Mouse (Mus musculus) testis, postnatal 14 days (tissue): ENCODE measurements at regions not wholly inside any gene's neighbourhood (a gene's known extent, or its start where the extent isn't known, plus 50 kb on each side); places are given as distances from the start of the nearest gene placed in this dataset.
A peak's percentile ranks its signal among the peaks of the same experiment; 100 is the strongest.
"Not testable (repeated sequence)": the region's sequence is repeated elsewhere in the genome, so short reads cannot be mapped to it uniquely, and the experiment has no call there.

ENCODE experiments used
- DNase-seq: peaks from one replicate; pipeline ENCODE4 v3.0.0; 2021; ENCODE audit warnings: low spot score

GRCm38 (mm10) chr12:77854281-77855075 lies 339.6 kb upstream of the Gm6657 start:
- DNase-seq: peak; percentile 9

GRCm38 (mm10) chr12:77855796-77856195 lies 338.2 kb upstream of the Gm6657 start:
- no peak for DNase-seq

GRCm38 (mm10) chr12:77857281-77857680 lies 336.8 kb upstream of the Gm6657 start:
- peak; percentile 16 for DNase-seq

GRCm38 (mm10) chr12:77860769-77861557 lies 333.1 kb upstream of the Gm6657 start:
- no peak for DNase-seq

GRCm38 (mm10) chr12:77867947-77868495 lies 326.0 kb upstream of the Gm6657 start:
- no peak for DNase-seq

- DNase-seq: no peak
These were observed 324.7 kb upstream of the Gm6657 start for GRCm38 (mm10) chr12:77869296-77869695.

GRCm38 (mm10) chr12:77887335-77887734 lies 306.7 kb upstream of the Gm6657 start:
- no peak for DNase-seq

- DNase-seq: no peak
These were observed 302.6 kb upstream of the Gm6657 start for GRCm38 (mm10) chr12:77891452-77891851.

GRCm38 (mm10) chr12:77894238-77894637 lies 299.8 kb upstream of the Gm6657 start:
- no peak for DNase-seq

GRCm38 (mm10) chr12:77895508-77895907 lies 298.5 kb upstream of the Gm6657 start:
- no peak for DNase-seq

GRCm38 (mm10) chr12:77898974-77899373 lies 295.1 kb upstream of the Gm6657 start:
- DNase-seq: not testable (repeated sequence)

GRCm38 (mm10) chr12:77901254-77901653 lies 292.8 kb upstream of the Gm6657 start:
- DNase-seq: no peak

GRCm38 (mm10) chr12:77912863-77913554 lies 281.0 kb upstream of the Gm6657 start:
- DNase-seq: no peak

- no peak for DNase-seq
These were observed 265.3 kb upstream of the Gm6657 start for GRCm38 (mm10) chr12:77928729-77929128.

GRCm38 (mm10) chr12:77929571-77929970 lies 264.5 kb upstream of the Gm6657 start:
- no peak for DNase-seq

GRCm38 (mm10) chr12:77943960-77944359 lies 250.1 kb upstream of the Gm6657 start:
- DNase-seq: no peak

- DNase-seq: no peak
These were observed 244.5 kb upstream of the Gm6657 start for GRCm38 (mm10) chr12:77949474-77950017.

GRCm38 (mm10) chr12:77952492-77952891 lies 241.6 kb upstream of the Gm6657 start:
- no peak for DNase-seq

- DNase-seq: no peak
These were observed 231.4 kb upstream of the Gm6657 start for GRCm38 (mm10) chr12:77962631-77963030.

GRCm38 (mm10) chr12:77968543-77968942 lies 225.5 kb upstream of the Gm6657 start:
- no peak for DNase-seq

- no peak for DNase-seq
These were observed 224.0 kb upstream of the Gm6657 start for GRCm38 (mm10) chr12:77970026-77970425.

- no peak for DNase-seq
These were observed 221.9 kb upstream of the Gm6657 start for GRCm38 (mm10) chr12:77972165-77972564.
